Mouse (Mus musculus) lung, postnatal 4 days (tissue): ENCODE measurements around the gene Aurka.
A peak's percentile ranks its signal among the peaks of the same experiment; 100 is the strongest.

ENCODE experiments used
- DNase-seq, 2 experiments: peaks; one replicate each; pipeline ENCODE4 v3.0.0; 2021

Gene Aurka

GRCm38 (mm10) chr2:172370411-172371223 is at the start of gene Aurka, which contains the start of gene Cstf1:
Gene Aurka (minus strand): TSS chr2:172370535.
Gene Cstf1 (plus strand): TSS chr2:172370681.
- peak; percentile 94 to 95 for DNase-seq

- no peak for DNase-seq
These were observed 47.9 kb upstream of the Aurka start for GRCm38 (mm10) chr2:172418208-172418607.

DNA sequence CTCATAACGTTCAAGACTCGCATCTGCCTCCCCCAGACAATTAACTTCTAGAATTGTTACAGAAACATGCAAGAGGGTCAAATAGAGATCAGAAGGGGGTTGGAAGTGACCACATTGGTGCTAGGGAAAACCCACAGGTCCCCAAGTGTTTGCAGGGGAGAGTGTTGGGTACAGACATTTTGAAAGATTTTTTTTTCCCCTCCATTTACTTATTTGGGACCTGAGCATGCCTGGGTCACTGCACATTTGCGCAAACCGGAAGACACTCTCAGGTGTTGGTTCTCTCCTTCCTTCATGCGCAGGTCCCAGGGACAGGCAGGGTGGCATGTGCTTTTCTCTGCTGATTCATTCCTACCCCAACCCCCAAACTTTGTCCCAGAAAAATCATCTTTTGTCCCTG is 46.5 kb upstream of the Aurka start:
- no peak for DNase-seq

DNA sequence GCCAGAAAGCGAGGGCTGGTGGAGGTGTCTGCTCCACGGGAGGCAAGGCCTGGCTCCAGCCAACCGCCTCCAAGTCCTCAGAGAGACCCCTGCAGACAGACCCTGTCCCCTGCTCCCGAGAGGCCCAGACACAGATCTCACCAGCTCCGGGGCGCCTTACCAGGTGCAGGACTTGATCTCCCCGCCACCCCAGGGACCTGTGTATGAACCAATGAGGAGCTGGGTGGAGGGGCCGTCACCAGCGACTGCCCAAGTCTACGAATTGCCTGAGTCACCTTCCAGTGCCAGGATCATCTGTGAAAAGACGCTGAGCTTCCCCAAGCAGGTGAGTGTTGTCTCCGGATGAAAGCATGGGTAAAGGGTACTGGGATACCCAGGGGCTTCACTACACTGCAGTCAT is 45.9 kb upstream of the Aurka start:
- no peak for DNase-seq

DNA sequence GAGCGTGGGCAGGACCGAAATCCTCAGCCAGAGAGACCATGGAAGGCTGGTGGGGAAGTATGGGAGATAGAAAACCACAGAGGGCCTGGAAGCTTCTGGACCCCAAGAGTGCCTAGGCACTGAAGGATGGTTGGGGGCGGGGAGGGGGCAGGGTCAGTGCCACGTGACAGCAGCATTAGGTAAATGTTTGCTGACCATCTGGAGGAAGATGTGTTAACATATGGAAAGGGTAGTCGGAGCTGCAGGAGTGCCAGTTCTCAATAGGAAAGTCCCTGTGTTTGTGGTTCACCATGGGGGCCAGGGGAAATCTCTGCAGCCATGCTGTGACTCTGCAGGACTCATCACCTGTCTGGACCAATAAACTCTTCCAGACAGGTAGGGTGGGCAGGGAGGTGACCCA is 43.6 kb upstream of the Aurka start:
- DNase-seq, result no peak

- peak in 1 of 2 experiments; percentile 47 for DNase-seq
These were observed 42.9 kb upstream of the Aurka start for GRCm38 (mm10) chr2:172413273-172413672.

DNA sequence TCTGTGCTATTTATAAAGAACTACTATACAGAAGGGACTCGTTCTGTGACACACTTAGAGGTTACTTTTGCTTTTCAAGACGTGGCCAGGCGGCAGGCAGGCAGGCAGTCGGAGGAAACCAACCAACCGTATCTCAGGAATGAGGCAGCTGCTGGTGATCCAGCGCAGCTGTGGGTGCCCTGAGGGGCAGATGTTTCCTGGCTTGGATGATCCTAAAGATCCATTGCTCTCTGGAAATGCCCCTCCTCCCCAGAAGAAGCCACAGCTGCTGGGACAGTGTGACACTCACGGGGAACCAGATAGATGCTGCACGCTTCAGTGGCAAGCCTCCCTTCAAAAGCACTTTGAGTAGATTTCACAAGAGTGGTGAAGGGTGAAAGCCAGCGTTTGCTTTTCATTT is 42.1 kb upstream of the Aurka start:
- peak; percentile 69 to 92 for DNase-seq

- DNase-seq, result peak; percentile 55 to 91
These were observed 40.8 kb upstream of the Aurka start for GRCm38 (mm10) chr2:172411091-172411490.

DNA sequence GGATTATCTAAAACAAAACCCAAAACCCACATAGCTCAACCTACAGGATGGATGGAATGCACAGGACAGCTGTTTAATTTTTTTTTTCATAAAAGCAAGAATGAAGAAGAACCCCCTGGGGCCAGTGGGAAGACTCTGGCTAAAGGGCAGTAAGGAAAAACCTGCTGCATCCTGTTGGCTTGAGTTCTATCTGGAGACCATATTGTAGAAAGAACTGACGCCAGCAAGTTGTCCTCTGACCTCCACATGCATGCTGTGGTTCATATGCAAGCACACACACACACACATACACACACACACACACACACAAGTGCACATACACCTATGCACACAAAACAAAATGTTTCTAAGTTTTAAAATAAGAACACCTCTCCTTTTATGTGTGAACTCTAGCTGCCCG is 40.4 kb upstream of the Aurka start:
- no peak for DNase-seq

- DNase-seq, result no peak
These were observed 37.2 kb upstream of the Aurka start for GRCm38 (mm10) chr2:172407499-172407898.

- peak in 1 of 2 experiments; percentile 43 for DNase-seq
These were observed 35.8 kb upstream of the Aurka start for GRCm38 (mm10) chr2:172406173-172406572.

DNA sequence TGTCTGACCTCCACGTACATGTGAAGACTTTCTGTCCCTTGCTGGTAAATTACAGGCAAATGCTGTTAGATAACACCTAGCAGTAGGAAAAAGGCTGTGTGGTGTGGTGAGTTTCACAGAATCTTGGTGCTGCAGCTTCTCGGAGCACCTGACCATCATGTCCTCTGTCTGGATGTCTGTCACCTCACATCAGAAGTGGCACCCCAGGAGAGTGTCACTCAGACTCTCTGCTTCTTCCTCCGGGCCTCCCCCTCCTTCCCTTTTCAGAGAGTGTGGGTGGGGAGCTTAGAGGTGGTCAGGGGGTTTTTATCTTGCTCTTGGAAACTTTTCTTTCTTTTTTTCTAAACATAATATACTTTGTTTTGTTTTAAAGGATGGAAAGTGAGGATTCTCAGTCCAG is 34.7 kb upstream of the Aurka start:
- no peak for DNase-seq

DNA sequence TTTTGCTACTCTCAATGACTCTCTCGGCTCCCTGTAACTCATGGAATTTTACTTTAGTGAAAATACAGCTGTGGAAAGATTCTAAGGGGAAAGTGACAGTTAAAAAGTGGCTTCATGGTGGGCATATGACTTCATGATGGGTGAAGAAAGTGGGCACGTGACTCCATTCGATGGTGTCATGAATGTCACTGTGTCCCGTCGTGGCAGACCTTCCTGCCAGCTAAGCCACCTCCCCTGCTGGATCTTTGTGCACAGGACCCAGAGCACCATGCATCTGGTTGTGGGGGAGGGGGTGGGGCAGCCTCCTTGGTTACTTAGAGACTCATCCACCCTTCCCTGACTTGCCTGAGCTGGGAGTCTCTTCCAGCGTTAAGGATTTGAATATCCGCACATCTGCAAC is 33.9 kb upstream of the Aurka start:
- DNase-seq, result no peak

GRCm38 (mm10) chr2:172401116-172401825 is 30.9 kb upstream of the Aurka start:
- peak; percentile 52 to 62 for DNase-seq

DNA sequence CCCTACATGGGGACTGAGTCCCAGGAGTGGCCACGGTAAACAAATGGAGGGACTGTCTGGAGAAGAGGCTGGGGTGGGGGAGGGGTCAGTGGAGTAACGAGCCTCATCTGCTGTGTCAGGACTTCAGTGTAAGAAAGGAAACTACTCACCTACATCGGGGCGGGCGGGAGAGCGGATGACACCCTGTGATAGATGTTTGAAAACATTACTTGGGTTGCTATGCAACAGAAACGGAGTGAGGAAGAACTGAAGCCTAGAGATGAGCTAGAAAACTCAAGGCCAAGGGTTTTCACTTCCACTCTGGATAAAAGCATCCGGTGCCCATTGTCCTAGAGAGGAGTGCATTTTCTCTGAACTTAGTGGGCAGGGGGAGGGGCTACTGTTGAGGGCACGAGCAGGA is 29.6 kb upstream of the Aurka start:
- DNase-seq, result peak; percentile 34 to 40

DNA sequence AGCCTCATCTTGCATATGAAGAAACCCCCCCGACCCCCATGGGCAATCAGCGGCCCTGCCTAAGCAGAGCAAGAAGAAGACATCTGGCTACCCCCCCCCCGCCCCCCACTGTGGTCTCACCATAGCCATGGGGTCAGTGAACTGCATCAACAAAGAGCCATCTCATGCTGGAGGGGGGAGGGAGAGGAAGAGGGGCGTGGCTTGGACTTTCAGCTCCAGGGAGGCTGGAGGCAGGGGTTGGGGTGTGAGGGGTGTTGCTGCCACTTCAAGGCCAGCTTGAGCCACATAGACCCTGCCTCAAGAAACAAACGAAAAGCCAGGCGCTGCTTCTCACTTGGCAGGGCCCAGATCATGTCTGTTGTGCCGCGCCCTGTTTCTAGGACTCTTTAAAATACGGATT is 25.6 kb upstream of the Aurka start:
- peak in 1 of 2 experiments; percentile 49 for DNase-seq

GRCm38 (mm10) chr2:172394671-172395070 is 24.3 kb upstream of the Aurka start:
- no peak for DNase-seq

GRCm38 (mm10) chr2:172394052-172394392 is 23.7 kb upstream of the Aurka start:
- DNase-seq, result no peak

GRCm38 (mm10) chr2:172393391-172394051 is 23.2 kb upstream of the Aurka start, which contains the start of gene Cass4:
Gene Cass4 (plus strand): TSS chr2:172393794.
- peak; percentile 74 to 83 for DNase-seq

GRCm38 (mm10) chr2:172392041-172392521 is 21.7 kb upstream of the Aurka start:
- DNase-seq, result no peak

GRCm38 (mm10) chr2:172390341-172390740 is 20.0 kb upstream of the Aurka start:
- no peak for DNase-seq

- DNase-seq, result no peak
These were observed 14.4 kb upstream of the Aurka start for GRCm38 (mm10) chr2:172384715-172385114.

- no peak for DNase-seq
These were observed 11.6 kb upstream of the Aurka start for GRCm38 (mm10) chr2:172381898-172382297.
